8 mouse cellular contexts compared by ENCODE assay signal in genomic region chr1:119388664-119389396, GRCm38 (mm10). TPM values are rescaled to one million over a fixed set of nuclear protein-coding genes. Genes with fewer than 3 reads are reported as not detected.
DNase-seq lines count a peak whose midpoint lies in the region; ATAC-seq and TF ChIP-seq lines count a peak whose summit lies in the region.

No protein-coding gene starts in this region.

- intact Hi-C loops in left cerebral cortex, postnatal 4 days (cut with DNase I): no loop called here

- no peaks in the 10 kb centered on the region for H3K27me3 ChIP-seq in liver, postnatal 0 days (ENCODE audit: insufficient read depth, low read length)

- WGBS in liver, postnatal 0 days (ENCODE audit: insufficient replicate concordance): 10% methylated on average over 19 of the region's 19 CpGs

- ATAC-seq in liver, postnatal 0 days: no peak

- no peak overlapping the region for H3K4me3 ChIP-seq in liver, postnatal 0 days (ENCODE audit: low read depth, low read length)

- no peaks in the 10 kb centered on the region for H3K36me3 ChIP-seq in liver, postnatal 0 days (replicated peaks; ENCODE audit: insufficient read depth, low read length)

- no peaks in the 10 kb centered on the region for H3K9me3 ChIP-seq in liver, postnatal 0 days (ENCODE audit: low read length)

- no peak overlapping the region for H3K9ac ChIP-seq in liver, postnatal 0 days (replicated peaks)

- no peak for TF ChIP-seq CTCF in liver, postnatal 0 days (IDR thresholded peaks at IDR 0.05; ENCODE audit: low read depth)

- no peak overlapping the region for H3K4me2 ChIP-seq in liver, postnatal 0 days (ENCODE audit: low read depth, low read length)

- peak; percentile 22 to 47 for DNase-seq in cerebellum, postnatal 25 days
- no peak for DNase-seq in cerebellum, adult 9-10 months
- DNase-seq in adrenal gland, postnatal 10 days: peak; percentile 67
- DNase-seq in frontal cortex, postnatal 10 days (ENCODE audit: low spot score in 2 of 2): peak; percentile 38 to 50
- peak; percentile 64 for DNase-seq in left cerebral cortex, postnatal 4 days
- peak; percentile 76 to 89 for DNase-seq in right cerebral cortex, postnatal 10 days (ENCODE audit: low spot score in 2 of 2)
- DNase-seq in thymus, postnatal 36 days: no peak
- DNase-seq in liver, postnatal 0 days: no peak

- TF ChIP-seq EP300 in liver, postnatal 0 days (IDR thresholded peaks at IDR 0.05; ENCODE audit: low read depth): no peak

- no peaks in the 10 kb centered on the region for H3K4me1 ChIP-seq in liver, postnatal 0 days (ENCODE audit: insufficient read depth)

- H3K27ac ChIP-seq in liver, postnatal 0 days (ENCODE audit: low read depth): no peak overlapping the region

RNA-seq across cellular contexts. Expression of gene Inhbb, which starts 33.2 kb away (rescaled TPM):
- 1 to 10 TPM; 5.5 to 7.7 TPM for total RNA-seq in adrenal gland, postnatal 10 days (2021)
- 10 to 100 TPM; 10.6 to 11.7 TPM for total RNA-seq in left cerebral cortex, postnatal 4 days (2021)
- polyA plus RNA-seq in liver, postnatal 0 days (2015; fragmentation: Nextera tagmentation; extraction: Ambion mirVana): 0.65 and 0.78 TPM in 2 replicates

Comparison
In these comparisons a context has a peak if more than half of its experiments do, and no peak if none do; other contexts are left out.
1. DNase-seq: peak in cerebellum, postnatal 25 days (2 of 2), adrenal gland, postnatal 10 days (single experiment), frontal cortex, postnatal 10 days (2 of 2), left cerebral cortex, postnatal 4 days (single experiment) and right cerebral cortex, postnatal 10 days (2 of 2); none in cerebellum, adult 9-10 months (single experiment), thymus, postnatal 36 days (0 of 2) and liver, postnatal 0 days (single experiment).